Mouse (Mus musculus) C2C12 (cell line): ENCODE results near the gene Cntn4.

Experiments used
- CTCF ChIP-seq: IDR thresholded peaks from one replicate; pipeline ENCODE4 v1.5.1; 2011; ENCODE audit not compliant: control insufficient read depth, insufficient read depth, insufficient read length
- MAX ChIP-seq: IDR thresholded peaks from one replicate; pipeline ENCODE4 v1.6.1; 2011; ENCODE audit warnings: mild to moderate bottlenecking, control low read depth
- MYOD1 ChIP-seq: IDR thresholded peaks from one replicate; pipeline ENCODE4 v1.6.1; 2011; ENCODE audit warnings: low read depth; ENCODE audit not compliant: control insufficient read depth, insufficient read length
- MYOG ChIP-seq: IDR thresholded peaks from one replicate; pipeline ENCODE4 v1.6.1; 2011; ENCODE audit not compliant: control insufficient read depth, insufficient read length; ENCODE audit errors: extremely low read depth

DNA sequence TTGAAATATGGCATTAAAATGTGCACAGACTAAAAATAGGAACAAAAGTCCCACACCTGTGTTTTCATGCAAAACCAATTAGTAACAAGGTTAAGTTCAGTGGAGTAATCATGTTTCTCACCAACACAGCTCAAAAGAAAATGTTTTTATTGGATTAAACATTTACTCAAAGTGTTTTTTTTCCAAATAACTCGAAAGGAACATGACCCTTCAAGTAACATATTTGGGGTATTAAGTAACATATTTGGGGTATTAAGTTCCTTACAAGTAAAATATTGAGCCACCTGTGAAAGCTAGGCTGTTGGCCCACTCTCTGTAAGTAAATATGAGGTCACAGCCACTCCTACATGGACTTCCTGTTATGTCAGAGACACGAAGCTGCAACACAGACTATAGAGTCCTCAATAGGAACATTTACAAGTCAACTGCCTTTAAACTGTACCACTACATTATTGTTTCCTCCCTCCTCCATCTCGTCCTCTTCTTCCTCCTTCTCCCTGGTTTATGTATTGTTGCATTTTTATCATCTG lies 1028.1 kb downstream of the Cntn4 start:
- TF ChIP-seq CTCF, result no peak
- no peak for TF ChIP-seq MAX
- TF ChIP-seq MYOG, result no peak
- TF ChIP-seq MYOD1, result no peak
